8 mouse cellular contexts compared by ENCODE assay signal in genomic region chrX:150459411-150459927, GRCm38 (mm10). TPM values are rescaled to one million over a fixed set of nuclear protein-coding genes. Genes with fewer than 3 reads are reported as not detected.
DNase-seq lines count a peak whose midpoint lies in the region; ATAC-seq and TF ChIP-seq lines count a peak whose summit lies in the region.

No protein-coding gene starts in this region.

- H3K27ac ChIP-seq in forebrain, embryonic 12.5 days: peak overlapping the region; percentile 56; the same call in 1 of the 2 replicates
- H3K27ac ChIP-seq in intestine, postnatal 0 days (ENCODE audit: low read depth, low read length): no peak overlapping the region
- H3K27ac ChIP-seq in stomach, embryonic 14.5 days (ENCODE audit: low read length): peak overlapping the region; percentile 70; the same call in 1 of the 2 replicates

- peak overlapping the region; percentile 44 for H3K4me2 ChIP-seq in forebrain, embryonic 12.5 days
- peak overlapping the region; percentile 61 for H3K4me2 ChIP-seq in intestine, postnatal 0 days (replicated peaks; ENCODE audit: low read depth)
- peak overlapping the region; percentile 26 for H3K4me2 ChIP-seq in stomach, embryonic 14.5 days (replicated peaks; ENCODE audit: low read depth, low read length)

- no peak overlapping the region; the same call in 1 of the 2 replicates for H3K9ac ChIP-seq in forebrain, embryonic 12.5 days
- no peak overlapping the region; the same call in 1 of the 2 replicates for H3K9ac ChIP-seq in intestine, postnatal 0 days (ENCODE audit: low read depth, low read length)
- no peak overlapping the region for H3K9ac ChIP-seq in stomach, embryonic 14.5 days (replicated peaks; ENCODE audit: low read depth, low read length)

- H3K27me3 ChIP-seq in megakaryocyte, embryonic 14.5 days (replicated peaks): no peaks in the 10 kb centered on the region
- H3K27me3 ChIP-seq in forebrain, embryonic 12.5 days: no peaks in the 10 kb centered on the region
- H3K27me3 ChIP-seq in intestine, postnatal 0 days (replicated peaks; ENCODE audit: control insufficient read depth, insufficient read depth, low read length): no peaks in the 10 kb centered on the region
- no peaks in the 10 kb centered on the region for H3K27me3 ChIP-seq in stomach, embryonic 14.5 days (ENCODE audit: control insufficient read depth, insufficient read depth, low read length)

- peak overlapping the region; percentile 92 for H3K4me3 ChIP-seq in megakaryocyte, embryonic 14.5 days (replicated peaks)
- peak overlapping the region; percentile 40 for H3K4me3 ChIP-seq in forebrain, embryonic 12.5 days (replicated peaks)
- H3K4me3 ChIP-seq in intestine, postnatal 0 days (ENCODE audit: low read depth, low read length): peak overlapping the region; percentile 50
- H3K4me3 ChIP-seq in lung, adult 2 months (replicated peaks; ENCODE audit: extremely low read depth, low read depth, low read length): peak overlapping the region; percentile 73
- peak overlapping the region; percentile 32 for H3K4me3 ChIP-seq in stomach, embryonic 14.5 days (ENCODE audit: low read depth, low read length)

- TF ChIP-seq CTCF in intestine, postnatal 0 days (IDR thresholded peaks at IDR 0.05; ENCODE audit: low read depth): no peak
- no peak for TF ChIP-seq CTCF in lung, adult 2 months (IDR thresholded peaks at IDR 0.05; ENCODE audit: insufficient read depth, low read length)

- TF ChIP-seq POLR2A in lung, adult 2 months (IDR thresholded peaks at IDR 0.05; ENCODE audit: borderline replicate concordance, extremely low read depth, low read depth, low read length): no peak

- H3K9me3 ChIP-seq in megakaryocyte, embryonic 14.5 days: no peaks in the 10 kb centered on the region
- no peaks in the 10 kb centered on the region for H3K9me3 ChIP-seq in forebrain, embryonic 12.5 days
- no peaks in the 10 kb centered on the region for H3K9me3 ChIP-seq in intestine, postnatal 0 days (ENCODE audit: control insufficient read depth)
- H3K9me3 ChIP-seq in stomach, embryonic 14.5 days (ENCODE audit: control insufficient read depth, low read depth, low read length): no peaks in the 10 kb centered on the region

- no peak for ATAC-seq in megakaryocyte, adult 5-6 weeks (ENCODE audit: poor library complexity, severe bottlenecking)
- ATAC-seq in forebrain, embryonic 12.5 days (ENCODE audit: low FRiP score): peak; percentile 16; the same call in 1 of the 2 replicates
- 0 out of 2 replicates have a peak, but pooled peaks have one; percentile 3 for ATAC-seq in intestine, postnatal 0 days
- ATAC-seq in stomach, embryonic 14.5 days (ENCODE audit: insufficient number of reproducible peaks, insufficient read depth, low FRiP score, low read depth): no peak

- no peaks in the 10 kb centered on the region for H3K36me3 ChIP-seq in megakaryocyte, embryonic 14.5 days (replicated peaks; ENCODE audit: low read length)
- H3K36me3 ChIP-seq in forebrain, embryonic 12.5 days (replicated peaks): no peaks in the 10 kb centered on the region
- H3K36me3 ChIP-seq in intestine, postnatal 0 days (ENCODE audit: control insufficient read depth, insufficient read depth): no peaks in the 10 kb centered on the region
- no peaks in the 10 kb centered on the region for H3K36me3 ChIP-seq in stomach, embryonic 14.5 days (ENCODE audit: control insufficient read depth, insufficient read depth, low read length)

- DNase-seq in adrenal gland, postnatal 10 days: peak; percentile 38
- DNase-seq in lung, adult 2 months: peak; percentile 19
- no peak for DNase-seq in embryo, embryonic 11 days

- WGBS in forebrain, embryonic 12.5 days: 43% methylated on average over 8 of the region's 8 CpGs
- WGBS in intestine, postnatal 0 days: 40% methylated on average over 8 of the region's 8 CpGs
- 35% methylated on average over 8 of the region's 8 CpGs for WGBS in lung, adult 2 months
- WGBS in stomach, embryonic 14.5 days: 36% methylated on average over 8 of the region's 8 CpGs

- H3K4me1 ChIP-seq in megakaryocyte, embryonic 14.5 days: peaks cover 15% of the 10 kb centered on the region
- H3K4me1 ChIP-seq in forebrain, embryonic 12.5 days: 0 out of 2 replicates have a peak, but pooled peaks cover 3% of the 10 kb centered on the region
- H3K4me1 ChIP-seq in intestine, postnatal 0 days (replicated peaks; ENCODE audit: control insufficient read depth, insufficient read depth, low read length): no peaks in the 10 kb centered on the region
- H3K4me1 ChIP-seq in lung, adult 2 months (ENCODE audit: control insufficient read depth, insufficient read depth, low read length): peaks cover 2% of the 10 kb centered on the region; the same call in 1 of the 2 replicates
- H3K4me1 ChIP-seq in stomach, embryonic 14.5 days (ENCODE audit: control insufficient read depth, insufficient read depth, low read length): no peaks in the 10 kb centered on the region

RNA-seq across cellular contexts. Expression of gene Tmem29, which starts 0.5 kb away (rescaled TPM):
- polyA plus RNA-seq in megakaryocyte, embryonic 14.5 days (2012; ENCODE audit: insufficient read depth, low replicate concordance): 0.89 TPM in 1 of 2 replicates, not detected in the other
- 10.8 and 16.8 TPM in 2 replicates for total RNA-seq in megakaryocyte, adult 5-6 weeks (2015)
- total RNA-seq in megakaryocyte, adult 5-6 weeks (2017): 11.5 and 13.4 TPM in 2 replicates
- 10 to 100 TPM; 18.8 to 23.7 TPM for total RNA-seq in adrenal gland, postnatal 10 days (2021)
- polyA plus RNA-seq in forebrain, embryonic 12.5 days (2016; fragmentation: Nextera tagmentation; extraction: Ambion mirVana): 44.0 and 44.3 TPM in 2 replicates
- polyA plus RNA-seq in intestine, postnatal 0 days (2015; fragmentation: Nextera tagmentation; extraction: Ambion mirVana): 17.2 and 17.3 TPM in 2 replicates
- 1.8 and 4.5 TPM in 2 replicates for polyA plus RNA-seq in lung, adult 2 months (2012; rRNA removed)
- 36.1 and 41.5 TPM in 2 replicates for polyA plus RNA-seq in stomach, embryonic 14.5 days (2014; fragmentation: Nextera tagmentation; extraction: Ambion mirVana)

Comparison
In these comparisons a context has a peak if more than half of its experiments do, and no peak if none do; other contexts are left out.
1. H3K4me3 ChIP-seq: peak in every context shown above with its lines; median percentile 92 in megakaryocyte, embryonic 14.5 days; 73 in lung, adult 2 months; 50 in intestine, postnatal 0 days; 40 in forebrain, embryonic 12.5 days; 32 in stomach, embryonic 14.5 days.
2. ATAC-seq: peak in forebrain, embryonic 12.5 days (single experiment) and intestine, postnatal 0 days (single experiment); none in megakaryocyte, adult 5-6 weeks (single experiment) and stomach, embryonic 14.5 days (single experiment).
3. Peak in every context shown above with its lines, with median percentiles within 50 percentile points of each other: H3K4me2 ChIP-seq.